Mouse (Mus musculus) erythroblast, embryonic 14.5 days (primary cell): ENCODE data around the gene Prkd1.

Experiments used
- GATA1 ChIP-seq: IDR thresholded peaks from 2 replicates; pipeline ENCODE4 v1.6.1; 2012; ENCODE audit warnings: low read length, inconsistent platforms, mixed read lengths
- TAL1 ChIP-seq: IDR thresholded peaks from 3 replicates; pipeline ENCODE4 v1.6.1; 2012; ENCODE audit warnings: low read length, inconsistent platforms, mixed read lengths

- TF ChIP-seq TAL1 (no peak), GATA1 (no peak)
Observed at GRCm38 (mm10) chr12:50544855-50545609, 103.9 kb downstream of the Prkd1 start.
